Mouse (Mus musculus) CH12.LX (cell line): ENCODE data around the gene Vps35. TPM values are rescaled to one million over a fixed set of nuclear protein-coding genes. Genes with fewer than 3 reads are reported as not detected.

Experiments used
- DNase-seq: peaks from one replicate; pipeline ENCODE4 v3.0.0-alpha.2; 2013; ENCODE audit errors: extremely low read depth
- H3K27ac ChIP-seq: 2 replicates; pipeline ENCODE4 v1.5.1; 2012; ENCODE audit warnings: low read depth, mild to moderate bottlenecking, control low read depth, moderate library complexity; ENCODE audit not compliant: insufficient read depth
- H3K27me3 ChIP-seq: replicated peaks from 2 replicates; pipeline ENCODE3; 2012; ENCODE audit warnings: inconsistent platforms
- H3K36me3 ChIP-seq, 2 experiments: replicated peaks in 1 of 2; 2 replicates each; pipeline versions ENCODE3 to v1.6.1; 2012; ENCODE audit warnings: inconsistent platforms in 1 of 2, low read length in 1 of 2, mild to moderate bottlenecking in 1 of 2, mixed read lengths in 1 of 2, moderate library complexity in 1 of 2; ENCODE audit not compliant: control insufficient read depth in 1 of 2, insufficient read depth in 1 of 2
- H3K4me1 ChIP-seq, 2 experiments: 2 replicates each; pipeline ENCODE4 v1.6.1; 2012; ENCODE audit warnings: inconsistent platforms in 1 of 2, moderate library complexity in 1 of 2; ENCODE audit not compliant: insufficient read depth in 2 of 2, control insufficient read depth in 1 of 2
- H3K4me2 ChIP-seq: 2 replicates; pipeline ENCODE4 v1.6.1; 2012; ENCODE audit warnings: low read depth, mild to moderate bottlenecking, control low read depth; ENCODE audit not compliant: poor library complexity, insufficient read depth, severe bottlenecking
- H3K4me3 ChIP-seq, 3 experiments: fragments of 150-350 bp in 1 of 3; sonication (generic) in 1 of 3; replicated peaks in 1 of 3; 2 replicates each; pipeline versions ENCODE3 to v1.5.1; 2011 to 2012; ENCODE audit warnings: low read depth in 2 of 3, low read length in 2 of 3, mild to moderate bottlenecking in 2 of 3, moderate library complexity in 2 of 3, control low read depth in 1 of 3, improper control_type of control experiment in 1 of 3, inconsistent platforms in 1 of 3, mixed read lengths in 1 of 3; ENCODE audit not compliant: poor library complexity in 1 of 3
- H3K79me2 ChIP-seq: replicated peaks from 2 replicates; pipeline ENCODE4 v1.6.1; 2012; ENCODE audit warnings: mild to moderate bottlenecking, moderate library complexity; ENCODE audit not compliant: control insufficient read depth, poor library complexity, insufficient read depth, severe bottlenecking; ENCODE audit errors: extremely low read depth
- H3K9ac ChIP-seq: 2 replicates; pipeline ENCODE4 v1.6.1; 2012; ENCODE audit warnings: low read depth, mild to moderate bottlenecking, control low read depth, moderate library complexity; ENCODE audit not compliant: insufficient read depth
- H3K9me3 ChIP-seq: replicated peaks from 2 replicates; pipeline ENCODE3; 2012; ENCODE audit warnings: low read length, inconsistent platforms, mixed read lengths
- BHLHE40 ChIP-seq: IDR thresholded peaks from 2 replicates; pipeline ENCODE4 v1.6.1; 2011; ENCODE audit warnings: mild to moderate bottlenecking, low read depth, low read length, improper control_type of control experiment
- CHD1 ChIP-seq: IDR thresholded peaks from 2 replicates; pipeline ENCODE4 v1.6.1; 2012; ENCODE audit warnings: low read depth, low read length, improper control_type of control experiment, inconsistent platforms
- CHD2 ChIP-seq: IDR thresholded peaks from 2 replicates; pipeline ENCODE4 v1.6.1; 2011; ENCODE audit warnings: low read length, improper control_type of control experiment
- CTCF ChIP-seq, 2 experiments: IDR thresholded peaks in 1 of 2; conservative IDR thresholded peaks in 1 of 2; 2 replicates each; pipeline ENCODE4 v1.5.1; 2011 to 2012; ENCODE audit warnings: low read depth in 2 of 2, low read length in 2 of 2, improper control_type of control experiment in 1 of 2, inconsistent platforms in 1 of 2, mild to moderate bottlenecking in 1 of 2, moderate library complexity in 1 of 2
- E2F4 ChIP-seq: IDR thresholded peaks from 2 replicates; pipeline ENCODE4 v1.6.1; 2011; ENCODE audit warnings: low read depth, low read length, improper control_type of control experiment; ENCODE audit not compliant: insufficient replicate concordance
- ELF1 ChIP-seq: IDR thresholded peaks from 2 replicates; pipeline ENCODE4 v1.6.1; 2014; ENCODE audit warnings: low read depth, mild to moderate bottlenecking, inconsistent platforms, low read length, improper control_type of control experiment
- EP300 ChIP-seq: IDR thresholded peaks from 2 replicates; pipeline ENCODE4 v1.6.1; 2011; ENCODE audit warnings: low read length, improper control_type of control experiment
- ETS1 ChIP-seq: conservative IDR thresholded peaks from 2 replicates; pipeline ENCODE4 v1.6.1; 2012; ENCODE audit warnings: low read depth, mild to moderate bottlenecking, inconsistent platforms, low read length, improper control_type of control experiment, moderate library complexity
- GABPA ChIP-seq: IDR thresholded peaks from 2 replicates; pipeline ENCODE4 v1.6.1; 2012; ENCODE audit warnings: low read depth, low read length, improper control_type of control experiment, inconsistent platforms; ENCODE audit not compliant: insufficient replicate concordance
- HCFC1 ChIP-seq: IDR thresholded peaks from 2 replicates; pipeline ENCODE4 v1.6.1; 2012; ENCODE audit warnings: low read depth, mild to moderate bottlenecking, inconsistent platforms, low read length, improper control_type of control experiment
- IRF4 ChIP-seq: IDR thresholded peaks from 2 replicates; pipeline ENCODE4 v1.6.1; 2014; ENCODE audit warnings: low read depth, mild to moderate bottlenecking, inconsistent platforms, low read length, improper control_type of control experiment
- JUN ChIP-seq: IDR thresholded peaks from 2 replicates; pipeline ENCODE4 v1.6.1; 2011; ENCODE audit warnings: low read depth, mild to moderate bottlenecking, low read length, improper control_type of control experiment, moderate library complexity; ENCODE audit not compliant: insufficient read depth
- JUND ChIP-seq: conservative IDR thresholded peaks from 2 replicates; pipeline ENCODE4 v1.6.1; 2011; ENCODE audit warnings: low read depth, low read length, improper control_type of control experiment
- KAT2A ChIP-seq: IDR thresholded peaks from 2 replicates; pipeline ENCODE4 v1.6.1; 2012; ENCODE audit warnings: low read length, improper control_type of control experiment, inconsistent platforms; ENCODE audit not compliant: insufficient replicate concordance
- MAFK ChIP-seq: IDR thresholded peaks from 2 replicates; pipeline ENCODE4 v1.6.1; 2011; ENCODE audit warnings: low read length, improper control_type of control experiment; ENCODE audit not compliant: insufficient replicate concordance
- MAX ChIP-seq: IDR thresholded peaks from 2 replicates; pipeline ENCODE4 v1.6.1; 2011; ENCODE audit warnings: low read length, improper control_type of control experiment
- MAZ ChIP-seq: IDR thresholded peaks from 2 replicates; pipeline ENCODE4 v1.6.1; 2012; ENCODE audit warnings: low read depth, mild to moderate bottlenecking, inconsistent platforms, low read length, improper control_type of control experiment, moderate library complexity
- MEF2A ChIP-seq: IDR thresholded peaks from 2 replicates; pipeline ENCODE4 v1.6.1; 2014; ENCODE audit warnings: low read depth, mild to moderate bottlenecking, inconsistent platforms, low read length, improper control_type of control experiment, borderline replicate concordance
- MXI1 ChIP-seq: IDR thresholded peaks from 2 replicates; pipeline ENCODE4 v1.6.1; 2011; ENCODE audit warnings: mild to moderate bottlenecking, low read depth, low read length, improper control_type of control experiment
- MYC ChIP-seq: IDR thresholded peaks from 2 replicates; pipeline ENCODE4 v1.6.1; 2011; ENCODE audit warnings: low read depth, mild to moderate bottlenecking, improper control_type of control experiment, low read length
- NELFE ChIP-seq: IDR thresholded peaks from 2 replicates; pipeline ENCODE4 v1.6.1; 2011; ENCODE audit warnings: low read depth, low read length, improper control_type of control experiment
- NRF1 ChIP-seq: IDR thresholded peaks from 2 replicates; pipeline ENCODE4 v1.6.1; 2014; ENCODE audit warnings: low read depth, mild to moderate bottlenecking, inconsistent platforms, low read length, improper control_type of control experiment, moderate library complexity
- PAX5 ChIP-seq: IDR thresholded peaks from 2 replicates; pipeline ENCODE4 v1.6.1; 2012; ENCODE audit warnings: low read length, inconsistent platforms, mixed read lengths
- POLR2A ChIP-seq: IDR thresholded peaks from 2 replicates; pipeline ENCODE4 v1.6.1; 2011; ENCODE audit warnings: low read depth, mild to moderate bottlenecking, improper control_type of control experiment, low read length
- POLR2AphosphoS2 ChIP-seq: IDR thresholded peaks from 2 replicates; pipeline ENCODE4 v1.6.1; 2011; ENCODE audit warnings: low read depth, low read length, improper control_type of control experiment
- RAD21 ChIP-seq: IDR thresholded peaks from 2 replicates; pipeline ENCODE4 v1.6.1; 2011; ENCODE audit warnings: low read depth, mild to moderate bottlenecking, low read length, improper control_type of control experiment, moderate library complexity
- RCOR1 ChIP-seq: conservative IDR thresholded peaks from 2 replicates; pipeline ENCODE4 v1.6.1; 2012; ENCODE audit warnings: low read depth, mild to moderate bottlenecking, inconsistent platforms, low read length, improper control_type of control experiment
- SIN3A ChIP-seq: IDR thresholded peaks from 2 replicates; pipeline ENCODE4 v1.6.1; 2012; ENCODE audit warnings: low read length, improper control_type of control experiment, inconsistent platforms
- SMC3 ChIP-seq: IDR thresholded peaks from 2 replicates; pipeline ENCODE4 v1.6.1; 2011; ENCODE audit warnings: low read depth, low read length, improper control_type of control experiment
- TBP ChIP-seq: conservative IDR thresholded peaks from 2 replicates; pipeline ENCODE4 v1.6.1; 2011; ENCODE audit warnings: low read depth, low read length, improper control_type of control experiment
- TCF12 ChIP-seq: IDR thresholded peaks from 2 replicates; pipeline ENCODE4 v1.6.1; 2014; ENCODE audit warnings: low read depth, mild to moderate bottlenecking, inconsistent platforms, low read length, improper control_type of control experiment
- UBTF ChIP-seq: IDR thresholded peaks from 2 replicates; pipeline ENCODE4 v1.6.1; 2012; ENCODE audit warnings: low read depth, mild to moderate bottlenecking, inconsistent platforms, low read length, improper control_type of control experiment, moderate library complexity
- USF1 ChIP-seq: IDR thresholded peaks from 2 replicates; pipeline ENCODE4 v1.6.1; 2014; ENCODE audit warnings: low read depth, mild to moderate bottlenecking, inconsistent platforms, low read length, improper control_type of control experiment
- USF2 ChIP-seq: conservative IDR thresholded peaks from 2 replicates; pipeline ENCODE4 v1.6.1; 2011; ENCODE audit warnings: low read depth, low read length, improper control_type of control experiment
- ZC3H11A ChIP-seq: IDR thresholded peaks from 2 replicates; pipeline ENCODE4 v1.6.1; 2012; ENCODE audit warnings: low read depth, mild to moderate bottlenecking, inconsistent platforms, low read length, improper control_type of control experiment
- ZKSCAN1 ChIP-seq: IDR thresholded peaks from 2 replicates; pipeline ENCODE4 v1.6.1; 2012; ENCODE audit warnings: low read depth, inconsistent platforms, low read length, improper control_type of control experiment, borderline replicate concordance
- ZMIZ1 ChIP-seq: IDR thresholded peaks from 2 replicates; pipeline ENCODE4 v1.6.1; 2012; ENCODE audit warnings: low read depth, mild to moderate bottlenecking, inconsistent platforms, low read length, improper control_type of control experiment
- ZNF384 ChIP-seq: IDR thresholded peaks from 2 replicates; pipeline ENCODE4 v1.6.1; 2012; ENCODE audit warnings: low read depth, low read length, improper control_type of control experiment, inconsistent platforms
- dilution Hi-C: fragments of 300-500 bp; cut with MboI; formaldehyde crosslinking; loops from 2 replicates; pipeline ENCODE4 v1.14.3; 2020; ENCODE audit warnings: low sequenced_read_pairs; ENCODE audit not compliant: extremely low pct_unique_long_range_greater_than_20kb, extremely low pct_ligation_motif_present
- in situ Hi-C: fragments of 300-500 bp; cut with MboI; formaldehyde crosslinking; loops from 3 replicates; pipeline ENCODE4 v1.14.3; 2019; ENCODE audit warnings: low sequenced_read_pairs, low pct_ligation_motif_present, low pct_unique_long_range_greater_than_20kb, mixed read lengths
- polyA plus RNA-seq: library from polyadenylated mRNA; unstranded; fragments of >175 nt; gene quantifications from 2 replicates; pipeline ENCODE4 v1.2.1, GENCODE M21; 2012; ENCODE audit warnings: low read depth; ENCODE audit not compliant: insufficient read length
- total RNA-seq, 2 experiments: library from RNA; depleted of rRNA; stranded (reverse); fragments of 300-350 nt in 1 of 2; fragments of >200 nt in 1 of 2; gene quantifications; 2 replicates each; pipeline ENCODE4 v1.2.3; 2012 to 2014

Gene Vps35
- total RNA-seq (2012; rRNA removed) (79.8 and 85.9 TPM in 2 replicates), total RNA-seq (2014; rRNA removed) (163 and 197 TPM in 2 replicates), polyA plus RNA-seq (92.5 and 99.2 TPM in 2 replicates)

DNA sequence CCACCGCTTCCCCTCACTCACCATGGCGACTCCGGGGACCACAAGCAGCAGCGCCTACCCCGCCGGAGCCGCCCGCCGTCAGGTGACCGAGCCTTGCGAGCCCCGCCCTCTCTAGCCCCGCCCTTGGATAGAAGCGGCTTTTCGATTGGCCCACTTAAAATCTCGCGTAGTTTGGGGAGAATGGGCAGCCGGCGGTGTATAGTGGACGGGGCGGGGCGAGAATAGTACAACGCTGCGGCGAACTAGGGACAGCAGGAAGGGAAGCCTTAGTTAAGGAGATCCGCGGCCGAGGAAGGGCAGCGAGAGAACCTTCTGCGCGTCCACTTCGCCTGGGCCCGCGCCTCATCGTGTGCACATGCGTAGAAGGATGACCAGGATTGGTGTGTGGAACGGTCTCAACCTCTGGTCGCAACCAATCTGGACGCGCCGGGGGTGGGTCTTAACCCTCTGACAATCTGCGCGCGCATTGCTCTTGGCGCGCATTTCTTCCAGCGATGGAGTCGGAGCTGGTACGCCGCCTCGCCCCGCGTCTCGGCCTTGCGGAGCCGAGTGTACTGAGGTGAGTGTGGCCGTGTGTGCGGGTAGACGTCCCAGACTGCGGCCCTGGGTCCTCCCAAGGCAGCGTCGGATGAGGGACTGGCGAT, at the start of gene Vps35, which contains the start of gene Orc6:
TSS of gene Vps35 (minus strand) at position 369 of the 644 bp plus-strand sequence.
TSS of gene Orc6 (plus strand) at position 199 of the 644 bp plus-strand sequence.
- dilution Hi-C loops, result no loop called here
- peak within 1 kb of the TSS; percentile 93 to 100 (median 98) for H3K4me3 ChIP-seq
- DNase-seq, result peak; percentile 96
- TF ChIP-seq CHD1 (no peak), ELF1 (no peak; the same call in 1 of the 2 replicates), JUND (no peak), USF2 (no peak; the same call in 1 of the 2 replicates), ZKSCAN1 (no peak), EP300 (no peak), IRF4 (no peak), CTCF (conservative IDR thresholded peaks at IDR 0.05 in 1 of 2, IDR thresholded peaks at IDR 0.05 in 1 of 2; ENCODE audit: low read depth in 2 of 2, low read length in 2 of 2) (no peak), POLR2A (peak; percentile 90), MAX (peak; percentile 47), NELFE (peak; percentile 93), RCOR1 (no peak), JUN (no peak), MEF2A (peak; percentile 12; the same call in 1 of the 2 replicates), USF1 (peak; percentile 82), RAD21 (no peak), MYC (peak; percentile 28; the same call in 1 of the 2 replicates), POLR2AphosphoS2 (peak; percentile 76; the same call in 1 of the 2 replicates), TCF12 (peak; percentile 82), KAT2A (0 out of 2 replicates have a peak, but pooled peaks have one; percentile 73), SIN3A (0 out of 2 replicates have a peak, but pooled peaks have one; percentile 69), SMC3 (no peak), ETS1 (no peak), BHLHE40 (peak; percentile 59), E2F4 (peak; percentile 94; the same call in 1 of the 2 replicates), ZC3H11A (no peak), MAZ (no peak), GABPA (no peak), ZNF384 (no peak), UBTF (0 out of 2 replicates have a peak, but pooled peaks have one; percentile 7), CHD2 (peak; percentile 97), NRF1 (peak; percentile 88), MXI1 (peak; percentile 62), MAFK (no peak), TBP (peak; percentile 71), PAX5 (no peak), HCFC1 (peak; percentile 69), ZMIZ1 (peak; percentile 93)
- peak within 1 kb of the TSS; percentile 79 for H3K9ac ChIP-seq
- H3K79me2 ChIP-seq, result peaks cover 66% of the 10 kb centered on the region
- H3K4me1 ChIP-seq, result peaks cover 0 to 53% of the 10 kb centered on the region in 2 experiments; a peak in 2 of 4 replicates
- H3K36me3 ChIP-seq, result peaks cover 11 to 33% of the 10 kb centered on the region in 2 experiments
- peak within 1 kb of the TSS; percentile 67 for H3K4me2 ChIP-seq
- H3K9me3 ChIP-seq, result no peaks in the 10 kb centered on the region
- H3K27ac ChIP-seq, result peak within 1 kb of the TSS; percentile 86
- H3K27me3 ChIP-seq, result no peaks in the 10 kb centered on the region
- in situ Hi-C loops, result loop anchor here (25.0 kb wide), 1 partner anchor 238 kb away; no protein-coding TSS in a partner anchor
